Mouse (Mus musculus) intestine, embryonic 15.5 days (tissue): Measurements from ENCODE around the gene Smurf2. TPM values are rescaled to one million over a fixed set of nuclear protein-coding genes. Genes with fewer than 3 reads are reported as not detected.

Experiments
- ATAC-seq: fragments of 200-750 bp; cut with Nextera tagmentation; 2 replicates; pipeline ENCODE4 v1.8.0; 2017; ENCODE audit warnings: moderate TSS enrichment, moderate library complexity
- H3K27ac ChIP-seq: fragments of 300-500 bp; sonication (generic); 2 replicates; pipeline ENCODE4 v1.5.1; 2015; ENCODE audit warnings: mild to moderate bottlenecking, inconsistent platforms
- H3K27me3 ChIP-seq: fragments of 300-500 bp; sonication (generic); replicated peaks from 2 replicates; pipeline ENCODE4 v1.6.1; 2015; ENCODE audit warnings: inconsistent platforms
- H3K36me3 ChIP-seq: fragments of 300-500 bp; sonication (generic); 2 replicates; pipeline ENCODE4 v1.6.1; 2015; ENCODE audit warnings: inconsistent platforms
- H3K4me1 ChIP-seq: fragments of 300-500 bp; sonication (generic); replicated peaks from 2 replicates; pipeline ENCODE4 v1.6.1; 2015; ENCODE audit warnings: inconsistent platforms
- H3K4me2 ChIP-seq: fragments of 300-500 bp; sonication (generic); replicated peaks from 2 replicates; pipeline ENCODE4 v1.6.1; 2015; ENCODE audit warnings: mild to moderate bottlenecking, inconsistent platforms
- H3K4me3 ChIP-seq: fragments of 300-500 bp; sonication (generic); replicated peaks from 2 replicates; pipeline ENCODE4 v1.5.1; 2015; ENCODE audit warnings: inconsistent platforms
- H3K9ac ChIP-seq: fragments of 300-500 bp; sonication (generic); 2 replicates; pipeline ENCODE4 v1.6.1; 2015; ENCODE audit warnings: inconsistent platforms
- H3K9me3 ChIP-seq: fragments of 300-500 bp; sonication (generic); 2 replicates; pipeline ENCODE4 v1.6.1; 2016; ENCODE audit warnings: inconsistent platforms
- WGBS: fragments of 180-500 bp; shearing (Covaris S2); methylation state at CpG from one replicate; pipeline ENCODE4 v1.1.7; 2015; 5-methylcytosine and 5-hydroxymethylcytosine counted together
- polyA plus RNA-seq: library from polyadenylated mRNA; unstranded; fragments of >200 nt; fragmentation: Nextera tagmentation; extraction: Ambion mirVana; gene quantifications from 2 replicates; pipeline ENCODE4 v1.2.1, GENCODE M21; 2015

The Smurf2 gene
- polyA plus RNA-seq, 1 experiment from 2014 or later: 11.3 TPM

DNA sequence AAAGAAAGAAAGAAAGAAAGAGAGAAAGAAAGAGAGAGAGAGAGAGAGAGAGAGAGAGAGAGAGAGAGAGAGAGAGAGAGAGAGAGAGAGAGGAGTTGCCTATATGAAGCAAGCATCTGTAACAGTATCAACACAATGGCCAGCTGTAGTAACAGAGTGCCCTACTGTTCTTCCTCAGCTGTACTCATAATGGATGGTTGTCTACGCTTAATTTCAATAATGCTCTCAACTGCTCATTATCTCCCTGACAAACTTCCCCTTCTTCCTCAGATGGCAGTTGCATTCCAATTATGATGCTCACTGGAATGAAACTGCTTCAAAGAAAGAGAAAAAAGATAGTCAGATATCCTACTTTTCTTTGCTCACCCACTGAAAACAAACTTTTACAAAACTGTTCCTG, 36.9 kb downstream of the Smurf2 start:
- Histone ChIP-seq H3K4me1 (no peaks in the 10 kb centered on the region), H3K27ac (no peak overlapping the region), H3K4me3 (no peak overlapping the region), H3K36me3 (no peaks in the 10 kb centered on the region), H3K27me3 (no peaks in the 10 kb centered on the region), H3K9ac (no peak overlapping the region), H3K4me2 (no peak overlapping the region), H3K9me3 (no peaks in the 10 kb centered on the region)
- 87% methylated on average over 1 of the region's 1 CpGs for WGBS
- no peak for ATAC-seq

DNA sequence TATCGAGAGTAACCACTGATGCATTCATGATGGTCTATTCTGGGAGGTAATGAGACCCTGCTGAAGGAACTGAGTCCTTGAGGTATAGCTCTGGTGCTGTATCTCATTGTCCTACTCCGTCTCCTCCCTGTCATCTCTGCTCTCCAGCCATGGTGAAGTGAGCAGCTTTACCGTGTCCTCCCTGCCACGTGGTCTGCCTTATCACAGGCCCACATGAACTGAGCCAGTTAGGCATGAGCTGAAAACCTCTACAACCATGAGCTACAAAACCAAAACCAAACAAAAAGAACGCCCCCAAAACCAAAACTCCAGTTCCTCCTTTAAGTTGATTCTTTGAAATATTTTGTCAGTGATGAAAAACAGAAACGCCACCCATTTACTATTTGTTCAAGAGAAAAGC, 47.9 kb downstream of the Smurf2 start:
- ATAC-seq: no peak
- no peak overlapping the region for H3K4me3 ChIP-seq
- no peak overlapping the region for H3K4me2 ChIP-seq
- no peaks in the 10 kb centered on the region for H3K4me1 ChIP-seq
- 80% methylated on average over 6 of the region's 6 CpGs for WGBS
- no peaks in the 10 kb centered on the region for H3K27me3 ChIP-seq
- no peaks in the 10 kb centered on the region for H3K9me3 ChIP-seq
- H3K9ac ChIP-seq: no peak overlapping the region
- H3K36me3 ChIP-seq: peaks cover 3% of the 10 kb centered on the region; the same call in 1 of the 2 replicates
- H3K27ac ChIP-seq: no peak overlapping the region

DNA sequence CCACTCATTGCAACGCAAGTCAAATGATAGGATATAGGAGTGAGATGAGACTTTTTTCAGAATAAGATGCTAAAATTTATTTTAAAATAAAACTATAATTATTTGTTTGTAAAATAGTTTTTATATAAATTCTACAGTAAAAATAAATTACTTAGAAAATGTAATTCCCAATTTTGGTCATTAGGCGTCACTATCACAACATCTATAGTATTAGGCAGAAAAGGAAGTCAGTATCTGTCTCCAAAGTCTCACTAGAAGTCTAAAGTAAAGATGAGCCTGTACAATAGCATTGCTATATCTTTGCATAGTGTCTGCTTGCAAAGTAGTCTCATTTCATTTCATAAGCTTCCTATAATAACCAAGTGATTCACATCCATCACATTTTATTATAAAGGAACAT, 69.1 kb downstream of the Smurf2 start:
- H3K4me3 ChIP-seq: no peak overlapping the region
- H3K4me2 ChIP-seq: no peak overlapping the region
- peaks cover 21% of the 10 kb centered on the region for H3K36me3 ChIP-seq
- H3K27me3 ChIP-seq: no peaks in the 10 kb centered on the region
- no peak overlapping the region for H3K9ac ChIP-seq
- H3K4me1 ChIP-seq: no peaks in the 10 kb centered on the region
- WGBS: 52% methylated on average over 2 of the region's 2 CpGs
- no peaks in the 10 kb centered on the region for H3K9me3 ChIP-seq
- no peak overlapping the region for H3K27ac ChIP-seq
- ATAC-seq: no peak

DNA sequence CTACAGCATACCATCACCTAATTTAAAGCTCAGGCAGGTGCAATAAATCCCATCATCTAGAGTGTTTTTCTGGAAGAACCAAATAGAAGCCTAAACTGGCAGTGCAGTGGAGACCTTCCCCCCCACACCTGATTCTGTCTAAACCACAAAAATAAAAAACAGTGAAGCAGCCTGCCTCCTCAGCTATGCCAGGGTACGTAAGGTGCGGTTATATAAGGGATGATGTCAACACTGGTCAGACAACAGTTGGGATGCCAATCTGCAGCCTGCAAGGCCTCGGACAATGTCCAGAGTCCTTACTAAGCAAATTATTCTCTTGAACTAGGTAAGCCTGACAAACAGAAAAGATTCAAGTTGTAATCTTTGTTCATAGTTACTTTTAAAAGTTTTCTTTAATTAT, 78.5 kb downstream of the Smurf2 start:
- no peak overlapping the region for H3K27ac ChIP-seq
- no peak overlapping the region for H3K4me2 ChIP-seq
- no peak overlapping the region for H3K4me3 ChIP-seq
- H3K27me3 ChIP-seq: no peaks in the 10 kb centered on the region
- ATAC-seq: no peak
- no peaks in the 10 kb centered on the region for H3K9me3 ChIP-seq
- no peaks in the 10 kb centered on the region for H3K4me1 ChIP-seq
- H3K9ac ChIP-seq: no peak overlapping the region
- H3K36me3 ChIP-seq: peaks cover 11% of the 10 kb centered on the region; the same call in 1 of the 2 replicates
- WGBS: 95% methylated on average over 3 of the region's 3 CpGs

DNA sequence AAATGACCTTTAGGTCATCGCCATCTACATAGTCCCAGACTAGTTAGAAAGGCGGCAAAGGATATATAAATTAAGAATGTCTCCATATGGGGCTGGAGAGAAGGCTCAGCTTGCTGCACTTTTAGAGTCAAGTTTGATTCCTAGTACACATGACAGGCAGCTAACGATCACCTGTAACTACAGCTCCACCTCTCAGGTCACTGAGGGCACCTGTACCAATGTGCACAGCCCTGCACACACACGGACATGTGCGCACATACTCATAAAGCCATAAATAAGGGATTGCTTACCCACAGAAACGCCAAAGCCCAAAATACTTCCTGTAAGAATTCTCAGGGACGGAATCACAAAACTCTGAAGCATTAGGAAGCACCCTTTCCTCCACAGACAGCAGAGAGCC, 92.4 kb downstream of the Smurf2 start:
- peaks cover 10% of the 10 kb centered on the region; the same call in 1 of the 2 replicates for H3K36me3 ChIP-seq
- no peaks in the 10 kb centered on the region for H3K27me3 ChIP-seq
- no peak overlapping the region for H3K4me3 ChIP-seq
- H3K9ac ChIP-seq: no peak overlapping the region
- 78% methylated on average over 7 of the region's 7 CpGs for WGBS
- no peak for ATAC-seq
- no peaks in the 10 kb centered on the region for H3K9me3 ChIP-seq
- H3K4me1 ChIP-seq: no peaks in the 10 kb centered on the region
- no peak overlapping the region for H3K4me2 ChIP-seq
- no peak overlapping the region for H3K27ac ChIP-seq

DNA sequence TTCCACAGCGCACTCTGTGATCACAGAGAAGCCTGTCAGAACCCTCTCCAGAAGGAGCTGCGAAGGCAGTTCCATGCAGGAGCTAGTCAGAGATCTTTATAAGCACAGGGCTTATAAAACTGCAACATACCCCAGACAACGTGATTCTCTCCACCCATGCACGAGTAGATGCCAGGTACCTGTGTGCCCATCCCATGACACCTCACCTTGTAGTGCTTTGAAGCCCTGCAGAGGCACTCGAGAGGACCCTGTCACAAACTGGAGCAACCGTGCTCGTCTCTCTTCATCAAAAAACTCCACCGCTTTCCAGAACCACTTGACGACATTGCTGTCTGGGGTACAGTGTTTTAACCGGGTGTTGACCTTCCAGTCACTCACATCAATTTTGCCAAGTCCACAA, 96.1 kb downstream of the Smurf2 start:
- no peak for ATAC-seq
- H3K36me3 ChIP-seq: peaks cover 13% of the 10 kb centered on the region; the same call in 1 of the 2 replicates

DNA sequence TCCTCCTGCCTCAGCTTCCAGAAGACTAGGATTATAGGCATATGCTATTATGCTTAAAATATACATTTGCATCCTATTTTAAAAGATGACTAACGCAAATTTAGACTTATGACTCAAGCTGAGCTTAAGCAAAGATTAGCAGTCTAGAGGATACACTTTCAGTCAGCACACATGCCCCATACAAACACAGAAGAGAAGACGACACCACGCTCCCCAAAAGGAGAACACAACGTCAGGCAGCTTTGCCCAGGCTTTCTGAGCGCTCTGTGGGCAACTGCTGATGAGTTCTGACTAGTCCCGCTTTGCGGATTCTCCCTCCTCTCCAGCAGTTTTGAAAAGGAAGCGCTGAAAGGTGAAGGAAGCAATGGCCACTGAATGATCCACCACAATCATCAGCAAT, 96.8 kb downstream of the Smurf2 start:
- Histone ChIP-seq H3K9me3 (no peaks in the 10 kb centered on the region), H3K27ac (no peak overlapping the region), H3K27me3 (no peaks in the 10 kb centered on the region), H3K4me1 (no peaks in the 10 kb centered on the region), H3K9ac (no peak overlapping the region), H3K36me3 (peaks cover 17% of the 10 kb centered on the region; the same call in 1 of the 2 replicates), H3K4me2 (no peak overlapping the region), H3K4me3 (no peak overlapping the region)
- 91% methylated on average over 8 of the region's 8 CpGs for WGBS
- ATAC-seq: no peak

More for the DNA sequence above, 96.1 kb downstream of the Smurf2 start:
- no peaks in the 10 kb centered on the region for H3K9me3 ChIP-seq
- H3K4me1 ChIP-seq: no peaks in the 10 kb centered on the region
- no peak overlapping the region for H3K9ac ChIP-seq
- no peak overlapping the region for H3K4me3 ChIP-seq
- 88% methylated on average over 10 of the region's 10 CpGs for WGBS
- H3K27me3 ChIP-seq: no peaks in the 10 kb centered on the region
- no peak overlapping the region for H3K27ac ChIP-seq
- H3K4me2 ChIP-seq: no peak overlapping the region

DNA sequence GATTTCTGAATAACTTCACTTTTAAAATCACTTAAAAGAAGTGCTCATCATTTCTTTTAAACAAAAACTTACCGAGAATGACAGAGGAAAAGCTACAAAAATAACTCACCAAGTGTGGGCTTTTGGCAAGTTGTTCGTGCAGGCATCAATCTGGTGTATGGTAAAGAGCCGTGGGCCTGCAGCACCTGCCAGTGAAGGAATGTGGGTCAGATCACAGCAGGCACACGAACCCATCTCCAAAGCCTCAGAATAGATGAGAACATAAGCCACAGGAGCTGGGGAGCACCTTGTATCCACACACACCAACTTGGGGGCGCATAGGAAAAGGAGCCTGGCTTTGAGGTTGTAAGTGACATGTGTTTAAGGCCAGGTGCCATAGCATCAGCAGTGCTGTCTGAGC, 97.6 kb downstream of the Smurf2 start:
- no peaks in the 10 kb centered on the region for H3K9me3 ChIP-seq
- no peak overlapping the region for H3K9ac ChIP-seq
- ATAC-seq: no peak
- no peaks in the 10 kb centered on the region; the same call in 1 of the 2 replicates for H3K4me1 ChIP-seq
- no peak overlapping the region for H3K27ac ChIP-seq
- WGBS: 88% methylated on average over 5 of the region's 5 CpGs
- no peak overlapping the region for H3K4me3 ChIP-seq
- H3K27me3 ChIP-seq: no peaks in the 10 kb centered on the region
- H3K4me2 ChIP-seq: no peak overlapping the region
- peaks cover 17% of the 10 kb centered on the region; the same call in 1 of the 2 replicates for H3K36me3 ChIP-seq

DNA sequence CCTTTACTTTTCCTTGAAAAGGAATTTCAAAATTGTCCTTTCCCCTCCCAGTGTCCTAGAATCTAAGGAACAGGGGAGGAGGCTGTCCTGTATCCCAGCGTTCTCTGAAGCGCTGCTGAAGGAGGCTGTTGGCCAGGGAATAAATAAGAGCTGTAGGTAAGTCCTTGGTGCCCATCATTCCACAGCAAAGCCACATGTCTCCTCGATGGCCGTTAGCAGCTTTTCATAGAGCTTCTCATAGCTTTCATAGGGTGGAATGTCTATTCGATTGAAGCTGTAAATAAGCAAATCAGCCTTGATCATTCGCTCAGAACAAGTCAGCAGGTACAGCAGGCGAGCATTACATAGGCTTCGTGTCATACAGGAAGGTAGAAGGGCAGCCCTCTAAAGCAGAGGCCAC, 98.0 kb downstream of the Smurf2 start:
- Histone ChIP-seq H3K9me3 (no peaks in the 10 kb centered on the region), H3K9ac (no peak overlapping the region), H3K36me3 (peaks cover 17% of the 10 kb centered on the region; the same call in 1 of the 2 replicates), H3K4me1 (no peaks in the 10 kb centered on the region; the same call in 1 of the 2 replicates), H3K4me2 (no peak overlapping the region), H3K4me3 (no peak overlapping the region), H3K27me3 (no peaks in the 10 kb centered on the region), H3K27ac (no peak overlapping the region)
- 91% methylated on average over 8 of the region's 8 CpGs for WGBS
- ATAC-seq: no peak

DNA sequence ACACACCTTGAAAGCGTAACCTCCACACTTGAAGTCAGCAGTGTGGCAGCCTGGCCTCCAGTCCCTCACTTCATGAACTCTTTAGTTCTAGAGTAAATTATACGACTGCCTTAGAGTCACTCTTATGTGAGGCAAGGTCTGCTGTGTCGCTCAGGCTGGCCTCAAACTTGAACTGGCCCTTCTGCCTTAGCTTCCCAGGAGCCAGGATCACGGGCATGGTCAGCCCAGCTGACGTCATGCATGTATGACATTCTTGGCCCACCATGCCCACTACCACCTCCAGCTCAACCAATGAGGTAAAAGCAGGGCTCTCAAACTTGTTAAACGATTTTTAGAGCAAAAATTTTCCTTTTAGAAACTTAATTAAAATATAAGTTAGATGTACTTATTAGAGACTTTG, 99.1 kb downstream of the Smurf2 start:
- no peak overlapping the region for H3K27ac ChIP-seq
- H3K4me1 ChIP-seq: no peaks in the 10 kb centered on the region; the same call in 1 of the 2 replicates
- H3K9me3 ChIP-seq: no peaks in the 10 kb centered on the region
- no peak overlapping the region for H3K9ac ChIP-seq
- 82% methylated on average over 6 of the region's 6 CpGs for WGBS
- no peaks in the 10 kb centered on the region for H3K27me3 ChIP-seq
- H3K36me3 ChIP-seq: peaks cover 21% of the 10 kb centered on the region
- H3K4me2 ChIP-seq: no peak overlapping the region
- ATAC-seq: no peak
- no peak overlapping the region for H3K4me3 ChIP-seq

DNA sequence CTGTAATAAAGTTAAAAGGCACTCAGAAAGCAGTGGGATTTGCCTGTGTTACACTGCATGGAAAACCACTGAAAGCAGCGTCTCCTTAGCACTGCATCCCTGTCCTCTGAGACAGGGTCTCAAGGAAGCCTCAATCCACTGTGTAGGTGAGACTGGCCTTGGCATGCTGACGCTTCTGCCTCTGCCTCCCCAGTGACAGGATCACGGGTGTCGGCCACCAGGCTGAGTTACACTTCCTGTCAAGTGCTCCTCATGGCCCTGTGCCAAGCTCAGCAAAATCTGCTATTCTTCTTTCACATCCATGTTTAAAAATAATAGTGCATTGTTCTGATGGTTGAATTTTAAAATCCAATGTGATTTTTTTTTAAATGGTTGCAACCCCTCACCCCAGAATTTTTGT, 99.5 kb downstream of the Smurf2 start:
- H3K36me3 ChIP-seq: peaks cover 19% of the 10 kb centered on the region
- H3K27me3 ChIP-seq: no peaks in the 10 kb centered on the region
- H3K4me1 ChIP-seq: no peaks in the 10 kb centered on the region; the same call in 1 of the 2 replicates
- no peaks in the 10 kb centered on the region for H3K9me3 ChIP-seq
- H3K27ac ChIP-seq: no peak overlapping the region
- no peak overlapping the region for H3K4me3 ChIP-seq
- no peak overlapping the region for H3K4me2 ChIP-seq
- no peak for ATAC-seq
- no peak overlapping the region for H3K9ac ChIP-seq
- WGBS: 48% methylated on average over 4 of the region's 4 CpGs

DNA sequence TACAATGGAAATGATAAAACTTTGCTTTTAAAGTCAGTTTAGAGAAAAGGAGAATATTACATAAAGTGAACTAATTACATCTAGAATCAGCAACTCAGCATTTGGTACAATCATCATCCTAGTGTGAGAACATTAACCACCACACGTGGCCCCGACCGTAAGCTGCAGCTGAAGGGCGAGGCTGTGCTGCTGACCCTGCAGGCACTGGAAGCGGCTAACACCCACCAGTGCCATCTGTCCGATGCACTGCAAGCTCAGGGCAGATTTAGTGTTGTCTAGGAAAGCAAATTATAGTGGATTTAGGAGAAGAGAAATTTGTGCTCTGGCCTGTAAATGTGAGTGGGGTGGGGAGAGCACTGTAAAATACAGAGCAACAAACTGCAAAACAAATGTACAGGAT, 100.3 kb downstream of the Smurf2 start:
- Histone ChIP-seq H3K4me3 (no peak overlapping the region), H3K27ac (no peak overlapping the region), H3K36me3 (peaks cover 18% of the 10 kb centered on the region), H3K4me2 (no peak overlapping the region), H3K4me1 (no peaks in the 10 kb centered on the region; the same call in 1 of the 2 replicates), H3K9me3 (no peaks in the 10 kb centered on the region), H3K27me3 (no peaks in the 10 kb centered on the region), H3K9ac (no peak overlapping the region)
- no peak for ATAC-seq
- 76% methylated on average over 6 of the region's 6 CpGs for WGBS

DNA sequence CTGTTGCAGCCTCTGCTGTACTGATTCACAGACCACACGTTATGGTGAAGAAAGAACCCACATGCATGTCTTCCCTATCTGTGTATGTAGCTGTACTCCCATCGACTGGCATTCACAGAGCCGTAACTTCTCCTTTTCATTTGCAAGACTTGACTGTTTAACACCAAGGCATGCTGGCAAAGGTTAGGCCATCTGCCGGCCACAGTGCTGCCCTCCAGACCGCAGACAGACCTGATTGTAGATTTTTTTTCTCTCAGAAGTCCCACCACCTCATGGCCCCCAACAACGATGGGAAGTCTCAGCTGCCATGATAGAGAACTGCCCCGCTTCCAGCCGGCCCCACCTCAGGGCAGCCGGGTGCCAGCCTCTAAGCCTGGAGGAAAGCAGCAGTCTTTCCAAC, 100.9 kb downstream of the Smurf2 start:
- H3K36me3 ChIP-seq: peaks cover 18% of the 10 kb centered on the region
- no peak overlapping the region for H3K27ac ChIP-seq
- no peak for ATAC-seq
- no peaks in the 10 kb centered on the region for H3K27me3 ChIP-seq
- no peaks in the 10 kb centered on the region for H3K9me3 ChIP-seq
- no peak overlapping the region for H3K4me2 ChIP-seq
- no peak overlapping the region for H3K4me3 ChIP-seq
- WGBS: 87% methylated on average over 9 of the region's 9 CpGs
- no peaks in the 10 kb centered on the region; the same call in 1 of the 2 replicates for H3K4me1 ChIP-seq
- no peak overlapping the region for H3K9ac ChIP-seq
